In genomic region chr4:109417998-109418397, GRCm38 (mm10) we compare ENCODE assay signal across 13 mouse cellular contexts. TPM values are rescaled to one million over a fixed set of nuclear protein-coding genes. Genes with fewer than 3 reads are reported as not detected.
"Had no signal": no experiment of that assay in that cellular context is flagged by ENCODE, and none has a peak within 500 bp of the region (broad histone marks: within the 10 kb centered on the region; RNA-seq: fewer than 3 reads in every experiment).

No protein-coding gene starts in this region.

- ATAC-seq: lung, postnatal 0 days; midbrain, embryonic 13.5 days; midbrain, embryonic 15.5 days had no signal

- DNase-seq: liver, embryonic 13.5 days; lung, adult 2 months; lung, postnatal 14 days; retina, postnatal 1 day; right cerebral cortex, adult 18-20 months; right cerebral cortex, postnatal 14 days; thymus, adult 2 months; thymus, postnatal 25 days; thymus, postnatal 4 days had no signal

RNA-seq across cellular contexts. Expression of gene Ttc39a, which starts 11.6 kb away (rescaled TPM):
- total RNA-seq: monocyte, adult 5-6 weeks had no signal
